30 mouse cellular contexts compared by ENCODE assay signal in the genomic region with DNA sequence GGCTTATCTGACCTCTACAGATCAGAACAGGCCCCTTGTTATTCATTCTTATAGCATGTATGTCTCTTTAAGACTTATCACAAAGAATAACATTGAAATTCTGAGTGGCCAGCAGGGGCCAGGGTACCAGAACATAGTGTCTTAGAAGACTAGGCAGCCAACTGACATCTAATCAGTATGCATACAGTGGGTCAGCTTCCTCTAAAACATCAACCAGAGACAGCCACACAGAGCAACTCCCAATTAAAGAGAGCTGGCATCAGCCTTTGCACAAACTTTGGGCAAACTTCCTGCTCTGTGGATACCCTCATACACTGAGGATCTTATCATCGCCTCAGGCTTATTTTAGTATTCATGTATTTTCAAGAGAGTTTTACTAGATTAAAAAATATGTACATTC.
A peak's percentile ranks its signal among the peaks of the same experiment; 100 is the strongest.
DNase-seq lines count a peak whose midpoint lies in the region; ATAC-seq lines count a peak whose summit lies in the region.
"Had no signal": no experiment of that assay in that cellular context is flagged by ENCODE, and none has a peak within 500 bp of the region (broad histone marks: within the 10 kb centered on the region; RNA-seq: fewer than 3 reads in every experiment).

No protein-coding gene starts in this region.

- ATAC-seq in hindbrain, embryonic 16.5 days = peak; percentile 58; the same call in 1 of the 2 replicates
- ATAC-seq in hindbrain, embryonic 12.5 days (ENCODE audit: low FRiP score) = no peak
- ATAC-seq in activated CD4-positive, CD25-positive, alpha-beta regulatory T cell, adult 4 months = no peak
- ATAC-seq: intestine, embryonic 16.5 days; midbrain, embryonic 15.5 days; Patski had no signal

- whole genome bisulfite sequencing in hindbrain, embryonic 16.5 days = 86% methylated on average over 1 of the region's 1 CpGs
- WGBS in hindbrain, embryonic 12.5 days = 96% methylated on average over 1 of the region's 1 CpGs

- intact Hi-C loops in left cerebral cortex, postnatal 4 days (cut with DNase I) = no loop called here

- H3K4me2 ChIP-seq in hindbrain, embryonic 16.5 days (ENCODE audit: low read length) = no peak overlapping the region
- no peak overlapping the region for H3K4me2 ChIP-seq in hindbrain, embryonic 12.5 days (replicated peaks)
- H3K4me2 ChIP-seq: embryonic facial prominence, embryonic 15.5 days; forebrain, embryonic 12.5 days; heart, embryonic 11.5 days; midbrain, embryonic 15.5 days; neural tube, embryonic 12.5 days had no signal

- H3K9me3 ChIP-seq in hindbrain, embryonic 16.5 days (ENCODE audit: control insufficient read depth, low read length) = no peaks in the 10 kb centered on the region
- no peaks in the 10 kb centered on the region for H3K9me3 ChIP-seq in hindbrain, embryonic 12.5 days (replicated peaks)
- H3K9me3 ChIP-seq: embryonic facial prominence, embryonic 10.5 days; embryonic facial prominence, embryonic 15.5 days; forebrain, embryonic 12.5 days; midbrain, embryonic 15.5 days; neural tube, embryonic 12.5 days had no signal

- no peak overlapping the region for H3K27ac ChIP-seq in hindbrain, embryonic 16.5 days (ENCODE audit: low read depth, low read length)
- H3K27ac ChIP-seq in hindbrain, embryonic 12.5 days = no peak overlapping the region
- H3K27ac ChIP-seq: embryonic facial prominence, embryonic 10.5 days; embryonic facial prominence, embryonic 15.5 days; forebrain, embryonic 12.5 days; kidney, postnatal 0 days; liver, embryonic 14.5 days; macrophage; midbrain, embryonic 15.5 days; neural tube, embryonic 12.5 days had no signal

- no peak overlapping the region for H3K9ac ChIP-seq in hindbrain, embryonic 16.5 days (ENCODE audit: low read depth, low read length)
- no peak overlapping the region for H3K9ac ChIP-seq in hindbrain, embryonic 12.5 days
- H3K9ac ChIP-seq: embryonic facial prominence, embryonic 15.5 days; forebrain, embryonic 12.5 days; liver, embryonic 14.5 days; midbrain, embryonic 15.5 days; neural tube, embryonic 12.5 days had no signal

- no peaks in the 10 kb centered on the region for H3K27me3 ChIP-seq in hindbrain, embryonic 16.5 days (replicated peaks; ENCODE audit: control insufficient read depth, insufficient read depth, low read length)
- no peaks in the 10 kb centered on the region for H3K27me3 ChIP-seq in hindbrain, embryonic 12.5 days
- H3K27me3 ChIP-seq: embryonic facial prominence, embryonic 15.5 days; forebrain, embryonic 12.5 days; midbrain, embryonic 15.5 days; neural tube, embryonic 12.5 days; Patski had no signal

- peak; percentile 4 for DNase-seq in cerebellum, adult 9-11 months
- no peak for DNase-seq in cerebellum, postnatal 4 days (ENCODE audit: low spot score in 2 of 2)
- DNase-seq in left cerebral cortex, postnatal 4 days = peak; percentile 3
- DNase-seq in left cerebral cortex, adult 18-20 months (ENCODE audit: low spot score in 2 of 2) = no peak
- DNase-seq: adrenal gland, postnatal 14 days; gastrocnemius, postnatal 14 days; heart, postnatal 36 days; kidney, adult 8-10 months; kidney, postnatal 4 days; liver; lung, adult 2 months; lung, postnatal 10 days; right cerebral cortex, adult 18-20 months; thymus, adult 2 months; thymus, postnatal 36 days had no signal

- H3K4me1 ChIP-seq in hindbrain, embryonic 16.5 days (ENCODE audit: control insufficient read depth, insufficient read depth, low read depth, low read length) = no peaks in the 10 kb centered on the region
- H3K4me1 ChIP-seq in hindbrain, embryonic 12.5 days = no peaks in the 10 kb centered on the region
- H3K4me1 ChIP-seq: embryonic facial prominence, embryonic 10.5 days; embryonic facial prominence, embryonic 15.5 days; forebrain, embryonic 12.5 days; midbrain, embryonic 15.5 days; neural tube, embryonic 12.5 days had no signal

- H3K4me3 ChIP-seq in hindbrain, embryonic 16.5 days (ENCODE audit: low read length) = no peak overlapping the region
- no peak overlapping the region for H3K4me3 ChIP-seq in hindbrain, embryonic 12.5 days
- H3K4me3 ChIP-seq: embryonic facial prominence, embryonic 10.5 days; embryonic facial prominence, embryonic 15.5 days; forebrain, embryonic 12.5 days; midbrain, embryonic 15.5 days; myocyte; neural tube, embryonic 12.5 days had no signal

- no peaks in the 10 kb centered on the region for H3K36me3 ChIP-seq in hindbrain, embryonic 16.5 days (ENCODE audit: control insufficient read depth, insufficient read depth, low read length)
- H3K36me3 ChIP-seq in hindbrain, embryonic 12.5 days = no peaks in the 10 kb centered on the region
- H3K36me3 ChIP-seq: embryonic facial prominence, embryonic 10.5 days; embryonic facial prominence, embryonic 15.5 days; forebrain, embryonic 12.5 days; midbrain, embryonic 15.5 days; neural tube, embryonic 12.5 days had no signal

Comparison
In these comparisons a context has a peak if more than half of its experiments do, and no peak if none do; other contexts are left out.
1. DNase-seq: peak in cerebellum, adult 9-11 months (single experiment) and left cerebral cortex, postnatal 4 days (single experiment); none in cerebellum, postnatal 4 days (0 of 2) and left cerebral cortex, adult 18-20 months (0 of 2).